Mouse (Mus musculus): ENCODE data around the gene Fchsd2.
A peak's percentile ranks its signal among the peaks of the same experiment; 100 is the strongest.

Fchsd2 gene

GRCm38 (mm10) chr7:101315699-101316098 is 223.0 kb downstream of the Fchsd2 start:
- DNase-seq (ENCODE audit: low read depth, low spot score), result no peak

GRCm38 (mm10) chr7:101316591-101317001 is 223.9 kb downstream of the Fchsd2 start:
- no peak for DNase-seq (ENCODE audit: low read depth, low spot score)

- no peak for DNase-seq (ENCODE audit: low read depth, low spot score)
These were observed 224.4 kb downstream of the Fchsd2 start, which contains the start of gene Stard10 for GRCm38 (mm10) chr7:101317014-101317413. Gene Stard10, plus strand, starts transcription at chr7:101317086.

GRCm38 (mm10) chr7:101318848-101319247 is 226.2 kb downstream of the Fchsd2 start:
- DNase-seq (ENCODE audit: low read depth, low spot score), result no peak

- DNase-seq (ENCODE audit: low read depth, low spot score), result no peak
These were observed 227.1 kb downstream of the Fchsd2 start for GRCm38 (mm10) chr7:101319796-101320195.

- DNase-seq (ENCODE audit: low read depth, low spot score), result peak; percentile 71
These were observed 227.9 kb downstream of the Fchsd2 start for GRCm38 (mm10) chr7:101320399-101321217.

- peak; percentile 44 for DNase-seq (ENCODE audit: low read depth, low spot score)
These were observed 228.7 kb downstream of the Fchsd2 start for GRCm38 (mm10) chr7:101321218-101321827.

- DNase-seq (ENCODE audit: low read depth, low spot score), result no peak
These were observed 230.5 kb downstream of the Fchsd2 start for GRCm38 (mm10) chr7:101323141-101323594.

- DNase-seq (ENCODE audit: low read depth, low spot score), result no peak
These were observed 231.7 kb downstream of the Fchsd2 start for GRCm38 (mm10) chr7:101324142-101324962.

- DNase-seq (ENCODE audit: low read depth, low spot score), result no peak
These were observed 233.3 kb downstream of the Fchsd2 start for GRCm38 (mm10) chr7:101326006-101326405.

- DNase-seq (ENCODE audit: low read depth, low spot score), result no peak
These were observed 234.6 kb downstream of the Fchsd2 start for GRCm38 (mm10) chr7:101327263-101327662.

GRCm38 (mm10) chr7:101327786-101328185 is 235.1 kb downstream of the Fchsd2 start:
- no peak for DNase-seq (ENCODE audit: low read depth, low spot score)

GRCm38 (mm10) chr7:101328621-101329158 is 236.0 kb downstream of the Fchsd2 start:
- no peak for DNase-seq (ENCODE audit: low read depth, low spot score)

GRCm38 (mm10) chr7:101329606-101330005 is 236.9 kb downstream of the Fchsd2 start:
- no peak for DNase-seq (ENCODE audit: low read depth, low spot score)

- DNase-seq (ENCODE audit: low read depth, low spot score), result no peak
These were observed 237.6 kb downstream of the Fchsd2 start for GRCm38 (mm10) chr7:101330074-101330840.

GRCm38 (mm10) chr7:101330841-101331173 is 238.1 kb downstream of the Fchsd2 start:
- DNase-seq (ENCODE audit: low read depth, low spot score), result no peak

GRCm38 (mm10) chr7:101332045-101332831 is 239.6 kb downstream of the Fchsd2 start:
- DNase-seq (ENCODE audit: low read depth, low spot score), result no peak

All from CD4-positive, CD25-positive, alpha-beta regulatory T cell, adult 2 months (primary cell).